Mouse (Mus musculus) ES-Bruce4 (cell line): ENCODE measurements around the gene St8sia1. TPM values are rescaled to one million over a fixed set of nuclear protein-coding genes. Genes with fewer than 3 reads are reported as not detected.

ENCODE experiments used
- H3K27ac ChIP-seq: 2 replicates; pipeline ENCODE4 v1.5.1; 2012; ENCODE audit warnings: low read length, inconsistent platforms; ENCODE audit not compliant: insufficient read depth
- H3K27me3 ChIP-seq: 2 replicates; pipeline ENCODE4 v1.6.1; 2012; ENCODE audit warnings: mild to moderate bottlenecking, low read length, inconsistent platforms; ENCODE audit not compliant: control insufficient read depth, poor library complexity, insufficient read depth, severe bottlenecking
- H3K36me3 ChIP-seq: 2 replicates; pipeline ENCODE4 v1.6.1; 2012; ENCODE audit warnings: inconsistent platforms, mild to moderate bottlenecking, low read length, moderate library complexity; ENCODE audit not compliant: control insufficient read depth, poor library complexity, insufficient read depth, severe bottlenecking
- H3K4me1 ChIP-seq: one replicate; pipeline ENCODE4 v1.8.1; 2011; ENCODE audit warnings: low read length; ENCODE audit not compliant: control insufficient read depth, insufficient read depth
- H3K4me3 ChIP-seq: 2 replicates; pipeline ENCODE4 v1.5.1; 2011; ENCODE audit warnings: low read depth, mild to moderate bottlenecking, low read length
- H3K9ac ChIP-seq: 2 replicates; pipeline ENCODE4 v1.6.1; 2012; ENCODE audit warnings: low read depth, mild to moderate bottlenecking, inconsistent platforms; ENCODE audit not compliant: poor library complexity, severe bottlenecking
- H3K9me3 ChIP-seq: replicated peaks from 2 replicates; pipeline ENCODE4 v1.6.1; 2012; ENCODE audit warnings: mild to moderate bottlenecking, low read length, inconsistent platforms; ENCODE audit not compliant: control insufficient read depth, poor library complexity, insufficient read depth, severe bottlenecking
- CTCF ChIP-seq: IDR thresholded peaks from one replicate; pipeline ENCODE4 v1.8.1; 2011; ENCODE audit warnings: low read depth, low read length
- EP300 ChIP-seq: IDR thresholded peaks from 2 replicates; pipeline ENCODE4 v1.6.1; 2011; ENCODE audit warnings: low read depth, low read length; ENCODE audit not compliant: insufficient read depth
- POLR2A ChIP-seq: IDR thresholded peaks from one replicate; pipeline ENCODE4 v1.8.1; 2011; ENCODE audit warnings: low read length; ENCODE audit not compliant: insufficient read depth
- polyA plus RNA-seq: library from polyadenylated mRNA; stranded (reverse); fragments of >200 nt; gene quantifications from 2 replicates; pipeline ENCODE4 v1.2.4, GENCODE M21; 2011; ENCODE audit warnings: low read depth; ENCODE audit not compliant: missing spikeins, insufficient read depth, insufficient read length

The St8sia1 gene
- polyA plus RNA-seq, 1 experiment: 2.5 TPM

DNA sequence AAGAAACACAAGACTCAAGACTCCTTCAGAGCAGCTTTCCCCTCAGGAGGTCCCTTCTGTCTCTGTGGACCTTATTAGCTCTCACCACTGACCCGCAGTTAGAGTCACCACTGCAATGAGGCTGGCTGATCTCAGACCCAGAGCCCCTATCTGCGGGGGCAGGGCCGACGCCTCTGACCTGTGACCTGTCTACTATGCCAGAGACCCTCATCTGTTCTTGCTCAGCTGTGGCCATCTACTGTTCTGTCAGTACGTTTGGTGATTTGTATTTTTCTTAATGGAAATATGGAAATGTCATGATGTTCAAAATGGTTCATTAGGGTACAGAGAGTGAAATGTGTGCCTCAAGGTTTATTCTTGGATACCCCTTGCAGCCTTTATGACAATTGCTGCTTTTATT is 114.9 kb downstream of the St8sia1 start:
- TF ChIP-seq CTCF: no peak
- no peak for TF ChIP-seq EP300
- TF ChIP-seq POLR2A: no peak
- no peak overlapping the region for H3K27ac ChIP-seq
- no peak overlapping the region for H3K4me3 ChIP-seq
- no peaks in the 10 kb centered on the region for H3K27me3 ChIP-seq
- no peaks in the 10 kb centered on the region for H3K36me3 ChIP-seq
- H3K4me1 ChIP-seq: no peaks in the 10 kb centered on the region
- no peak overlapping the region for H3K9ac ChIP-seq
- no peaks in the 10 kb centered on the region for H3K9me3 ChIP-seq

GRCm38 (mm10) chr6:142847914-142848674 is 116.2 kb downstream of the St8sia1 start:
- H3K4me3 ChIP-seq: no peak overlapping the region
- H3K36me3 ChIP-seq: no peaks in the 10 kb centered on the region
- H3K9ac ChIP-seq: no peak overlapping the region
- no peak overlapping the region for H3K27ac ChIP-seq
- H3K27me3 ChIP-seq: no peaks in the 10 kb centered on the region
- no peaks in the 10 kb centered on the region for H3K9me3 ChIP-seq
- H3K4me1 ChIP-seq: no peaks in the 10 kb centered on the region
- no peak for TF ChIP-seq EP300
- TF ChIP-seq CTCF: no peak

DNA sequence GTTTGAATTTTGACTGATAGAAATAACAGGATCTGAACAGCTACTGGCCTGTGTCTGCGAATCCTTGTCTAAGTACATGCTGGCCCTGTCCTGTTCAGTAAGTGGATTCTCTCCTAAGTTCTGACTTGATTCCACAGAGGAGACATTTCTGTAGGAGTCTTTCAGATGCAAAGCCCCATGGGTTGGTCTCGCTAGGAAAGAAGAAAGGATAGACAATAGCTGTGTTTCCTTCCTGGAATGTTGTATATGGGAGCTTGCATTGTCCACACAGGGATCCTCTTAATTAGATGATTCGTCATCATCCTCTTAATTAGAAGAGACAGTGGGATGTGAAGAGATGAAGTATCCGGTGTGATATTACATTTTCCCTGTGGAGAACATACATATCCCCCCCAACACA is 117.4 kb downstream of the St8sia1 start:
- TF ChIP-seq CTCF: no peak
- no peak for TF ChIP-seq POLR2A
- TF ChIP-seq EP300: no peak
- Histone ChIP-seq H3K4me3 (no peak overlapping the region), H3K4me1 (no peaks in the 10 kb centered on the region), H3K36me3 (no peaks in the 10 kb centered on the region), H3K9ac (no peak overlapping the region), H3K27me3 (no peaks in the 10 kb centered on the region), H3K9me3 (no peaks in the 10 kb centered on the region), H3K27ac (no peak overlapping the region)

DNA sequence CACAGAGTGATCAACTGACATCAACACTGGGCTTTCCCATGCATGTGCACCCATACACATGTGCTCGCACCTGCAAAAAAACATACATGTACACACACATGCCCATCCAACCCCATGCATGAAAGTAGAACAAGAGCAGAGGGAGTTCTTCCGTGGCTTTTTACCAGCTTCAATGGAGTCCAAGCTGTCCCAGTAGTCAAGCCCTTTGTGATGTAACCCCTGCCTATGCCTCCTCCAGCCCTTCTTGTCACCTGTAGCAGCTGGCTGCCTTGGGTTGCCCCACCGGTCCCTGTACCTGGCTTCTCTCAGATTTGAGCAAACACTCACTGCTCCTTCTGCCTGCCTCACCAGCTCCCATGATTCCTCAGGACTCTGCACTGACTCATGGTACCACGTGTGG is 119.2 kb downstream of the St8sia1 start:
- H3K27ac ChIP-seq: no peak overlapping the region
- H3K36me3 ChIP-seq: no peaks in the 10 kb centered on the region
- no peak overlapping the region for H3K4me3 ChIP-seq
- no peaks in the 10 kb centered on the region for H3K4me1 ChIP-seq
- H3K27me3 ChIP-seq: no peaks in the 10 kb centered on the region
- H3K9me3 ChIP-seq: no peaks in the 10 kb centered on the region
- no peak overlapping the region for H3K9ac ChIP-seq
- TF ChIP-seq POLR2A: no peak
- no peak for TF ChIP-seq CTCF
- no peak for TF ChIP-seq EP300

DNA sequence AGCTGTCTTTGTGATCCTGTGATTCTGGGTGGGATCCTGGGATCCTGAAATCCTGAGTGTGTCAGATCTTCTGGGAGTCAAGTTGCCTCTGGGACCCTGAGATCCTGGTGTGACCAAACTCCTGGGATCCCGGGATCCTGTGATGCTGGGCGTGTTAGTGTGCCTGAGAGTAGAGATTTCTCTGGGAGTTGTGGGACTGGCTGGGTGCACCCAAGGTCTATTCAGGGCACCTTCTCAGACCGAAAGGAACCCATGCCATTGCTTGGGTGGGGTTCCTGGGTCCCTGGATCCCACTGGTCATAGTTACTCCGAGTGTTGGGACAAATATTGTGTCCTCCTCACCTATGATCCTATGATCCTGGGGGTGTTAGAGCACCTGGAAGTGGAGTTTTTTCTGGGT is 120.2 kb downstream of the St8sia1 start:
- H3K4me1 ChIP-seq: no peaks in the 10 kb centered on the region
- no peak overlapping the region for H3K27ac ChIP-seq
- no peaks in the 10 kb centered on the region for H3K27me3 ChIP-seq
- no peak for TF ChIP-seq EP300
- TF ChIP-seq CTCF: no peak
- no peak for TF ChIP-seq POLR2A
- no peaks in the 10 kb centered on the region for H3K9me3 ChIP-seq
- no peak overlapping the region for H3K9ac ChIP-seq
- no peak overlapping the region for H3K4me3 ChIP-seq
- no peaks in the 10 kb centered on the region for H3K36me3 ChIP-seq

- Histone ChIP-seq H3K27me3 (no peaks in the 10 kb centered on the region), H3K36me3 (no peaks in the 10 kb centered on the region), H3K9me3 (no peaks in the 10 kb centered on the region), H3K27ac (no peak overlapping the region), H3K9ac (no peak overlapping the region), H3K4me1 (no peaks in the 10 kb centered on the region), H3K4me3 (no peak overlapping the region)
- TF ChIP-seq EP300 (no peak), POLR2A (no peak), CTCF (no peak)
These were observed 125.8 kb downstream of the St8sia1 start for GRCm38 (mm10) chr6:142838501-142838900.
